Mouse (Mus musculus) kidney, adult 2 months (tissue): Measurements from ENCODE around the gene Tmem191c.

Experiments
- CTCF ChIP-seq: fragments of 200-500 bp; conservative IDR thresholded peaks from 2 replicates; pipeline ENCODE4 v1.5.1; 2011; ENCODE audit warnings: low read depth, mild to moderate bottlenecking, control low read depth, low read length, moderate library complexity, mixed read lengths; ENCODE audit not compliant: insufficient read depth, insufficient read length
- POLR2A ChIP-seq: fragments of 200-500 bp; IDR thresholded peaks from one replicate; pipeline ENCODE4 v1.6.1; 2011; ENCODE audit warnings: low read depth, low read length, control low read depth

- no peak for TF ChIP-seq CTCF
- no peak for TF ChIP-seq POLR2A
Measured at GRCm38 (mm10) chr16:17244996-17245395, 30.9 kb upstream of the Tmem191c start.
